12 mouse cellular contexts compared by ENCODE assay signal in the genomic region with DNA sequence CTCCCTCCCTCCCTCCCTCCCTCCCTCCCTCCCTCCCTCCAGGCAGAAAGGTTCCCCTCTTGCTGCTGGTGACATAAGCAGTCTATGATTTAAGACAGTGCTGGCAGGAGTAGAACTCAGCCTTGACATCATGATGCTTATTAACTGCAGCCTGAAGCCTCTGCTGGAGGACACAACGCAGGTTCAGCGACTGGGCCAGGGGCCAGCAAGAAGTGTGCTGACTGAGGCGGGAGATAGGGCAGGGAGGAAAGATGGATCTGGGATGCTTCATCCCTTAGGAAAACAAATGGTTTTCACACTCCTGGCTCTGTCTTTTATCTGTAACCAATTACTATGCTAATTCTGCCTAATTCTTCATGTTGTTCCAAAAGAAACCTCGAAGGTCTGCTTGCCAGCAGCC.
A peak's percentile ranks its signal among the peaks of the same experiment; 100 is the strongest.
DNase-seq lines count a peak whose midpoint lies in the region; ATAC-seq and TF ChIP-seq lines count a peak whose summit lies in the region.
"Had no signal": no experiment of that assay in that cellular context is flagged by ENCODE, and none has a peak within 500 bp of the region (broad histone marks: within the 10 kb centered on the region; RNA-seq: fewer than 3 reads in every experiment).

No protein-coding gene starts in this region.

- ATAC-seq in heart, embryonic 15.5 days (replicated peaks; ENCODE audit: insufficient number of reproducible peaks, insufficient read depth, low FRiP score, low read depth) = 0 out of 2 replicates have a peak, but pooled peaks have one; percentile 24
- no peak for ATAC-seq in heart, embryonic 11.5 days (replicated peaks; ENCODE audit: insufficient number of reproducible peaks, low FRiP score, low TSS enrichment)
- ATAC-seq in stomach, embryonic 14.5 days (ENCODE audit: insufficient number of reproducible peaks, insufficient read depth, low FRiP score, low read depth) = peak; percentile 74; the same call in 1 of the 2 replicates

- no peak overlapping the region for H3K9ac ChIP-seq in heart, embryonic 15.5 days
- H3K9ac ChIP-seq in heart, embryonic 11.5 days (ENCODE audit: low read depth, low read length) = no peak overlapping the region
- no peak overlapping the region for H3K9ac ChIP-seq in stomach, embryonic 14.5 days (replicated peaks; ENCODE audit: low read depth, low read length)
- H3K9ac ChIP-seq: kidney, embryonic 15.5 days had no signal

- no peak for TF ChIP-seq CTCF in brain, embryonic 14.5 days (IDR thresholded peaks at IDR 0.05; ENCODE audit: borderline replicate concordance, extremely low read depth, insufficient read depth, insufficient read length)
- TF ChIP-seq CTCF in gastrocnemius, adult 2 months (IDR thresholded peaks at IDR 0.05) = no peak

- TF ChIP-seq POLR2A in brain, embryonic 14.5 days (IDR thresholded peaks at IDR 0.05; ENCODE audit: borderline replicate concordance, extremely low read depth, insufficient read depth, insufficient read length, poor library complexity, severe bottlenecking) = no peak

- no peak overlapping the region for H3K4me3 ChIP-seq in heart, embryonic 15.5 days
- no peak overlapping the region for H3K4me3 ChIP-seq in heart, embryonic 11.5 days (ENCODE audit: low read depth, low read length)
- H3K4me3 ChIP-seq in stomach, embryonic 14.5 days (ENCODE audit: low read depth, low read length) = no peak overlapping the region
- no peak overlapping the region for H3K4me3 ChIP-seq in gastrocnemius, adult 2 months
- H3K4me3 ChIP-seq: kidney, embryonic 15.5 days; left cerebral cortex, adult 2 months had no signal

- peak; percentile 26 for DNase-seq in left cerebral cortex, postnatal 4 days
- no peak for DNase-seq in left cerebral cortex, postnatal 36 days (ENCODE audit: low spot score in 2 of 2)
- DNase-seq in brain, embryonic 14.5 days (ENCODE audit: low read depth) = peak; percentile 56
- no peak for DNase-seq in gastrocnemius, adult 2 months
- DNase-seq in retina, embryonic 14.5 days (ENCODE audit: low spot score) = no peak
- DNase-seq: lung, adult 18-20 months; retina, postnatal 1 day had no signal

- intact Hi-C loops in left cerebral cortex, postnatal 4 days (cut with DNase I) = no loop called here
- intact Hi-C loops in left cerebral cortex, postnatal 36 days (cut with DNase I) = no loop called here
- intact Hi-C loops in gastrocnemius, adult 2 months (cut with DNase I) = no loop called here

- no peaks in the 10 kb centered on the region for H3K9me3 ChIP-seq in heart, embryonic 15.5 days (replicated peaks)
- H3K9me3 ChIP-seq in heart, embryonic 11.5 days (replicated peaks; ENCODE audit: control insufficient read depth, low read length) = no peaks in the 10 kb centered on the region
- H3K9me3 ChIP-seq in stomach, embryonic 14.5 days (ENCODE audit: control insufficient read depth, low read depth, low read length) = no peaks in the 10 kb centered on the region
- H3K9me3 ChIP-seq: kidney, embryonic 15.5 days had no signal

- H3K4me1 ChIP-seq in heart, embryonic 15.5 days (replicated peaks) = peaks cover 3% of the 10 kb centered on the region
- peaks cover 2% of the 10 kb centered on the region; the same call in 1 of the 2 replicates for H3K4me1 ChIP-seq in heart, embryonic 11.5 days (ENCODE audit: control insufficient read depth, insufficient read depth, low read length)
- H3K4me1 ChIP-seq in stomach, embryonic 14.5 days (ENCODE audit: control insufficient read depth, insufficient read depth, low read length) = peaks cover 11% of the 10 kb centered on the region; the same call in 1 of the 2 replicates

- no peak overlapping the region for H3K4me2 ChIP-seq in heart, embryonic 15.5 days
- H3K4me2 ChIP-seq in heart, embryonic 11.5 days = no peak overlapping the region
- H3K4me2 ChIP-seq in stomach, embryonic 14.5 days (replicated peaks; ENCODE audit: low read depth, low read length) = no peak overlapping the region
- H3K4me2 ChIP-seq: kidney, embryonic 15.5 days had no signal

- H3K27me3 ChIP-seq in heart, embryonic 15.5 days = no peaks in the 10 kb centered on the region
- H3K27me3 ChIP-seq in heart, embryonic 11.5 days (ENCODE audit: control insufficient read depth, insufficient read depth, low read length) = no peaks in the 10 kb centered on the region
- H3K27me3 ChIP-seq in stomach, embryonic 14.5 days (ENCODE audit: control insufficient read depth, insufficient read depth, low read length) = no peaks in the 10 kb centered on the region
- H3K27me3 ChIP-seq: kidney, embryonic 15.5 days had no signal

- no peaks in the 10 kb centered on the region for H3K36me3 ChIP-seq in heart, embryonic 15.5 days
- H3K36me3 ChIP-seq in heart, embryonic 11.5 days (ENCODE audit: control insufficient read depth, insufficient read depth, low read length) = no peaks in the 10 kb centered on the region
- H3K36me3 ChIP-seq in stomach, embryonic 14.5 days (ENCODE audit: control insufficient read depth, insufficient read depth, low read length) = no peaks in the 10 kb centered on the region
- H3K36me3 ChIP-seq: kidney, embryonic 15.5 days had no signal

- 9% methylated on average over 4 of the region's 4 CpGs for WGBS in heart, embryonic 15.5 days
- WGBS in heart, embryonic 11.5 days (ENCODE audit: insufficient replicate concordance) = 10% methylated on average over 4 of the region's 4 CpGs
- WGBS in stomach, embryonic 14.5 days = 22% methylated on average over 4 of the region's 4 CpGs

- no peak overlapping the region for H3K27ac ChIP-seq in heart, embryonic 15.5 days
- no peak overlapping the region for H3K27ac ChIP-seq in heart, embryonic 11.5 days (ENCODE audit: low read depth, low read length)
- no peak overlapping the region for H3K27ac ChIP-seq in stomach, embryonic 14.5 days (ENCODE audit: low read length)
- no peak overlapping the region for H3K27ac ChIP-seq in gastrocnemius, adult 2 months
- H3K27ac ChIP-seq: kidney, embryonic 15.5 days; left cerebral cortex, adult 2 months had no signal

Comparison
In these comparisons a context has a peak if more than half of its experiments do, and no peak if none do; other contexts are left out.
1. DNase-seq: peak in left cerebral cortex, postnatal 4 days (single experiment) and brain, embryonic 14.5 days (single experiment); none in left cerebral cortex, postnatal 36 days (0 of 2), gastrocnemius, adult 2 months (single experiment) and retina, embryonic 14.5 days (single experiment).